Mouse (Mus musculus) testis, adult 2 months (tissue): Measurements from ENCODE around the gene Fancg.
A peak's percentile ranks its signal among the peaks of the same experiment; 100 is the strongest.

Experiments used
- CTCF ChIP-seq: fragments of 200-500 bp; IDR thresholded peaks from 2 replicates; pipeline ENCODE4 v1.5.1; 2012; ENCODE audit warnings: low read depth, mild to moderate bottlenecking, inconsistent platforms, low read length, moderate library complexity; ENCODE audit not compliant: control insufficient read depth, insufficient read depth, insufficient replicate concordance
- POLR2A ChIP-seq: fragments of 200-500 bp; IDR thresholded peaks from 2 replicates; pipeline ENCODE4 v1.6.1; 2012; ENCODE audit warnings: low read depth, mild to moderate bottlenecking, inconsistent platforms, low read length, moderate library complexity; ENCODE audit not compliant: control insufficient read depth

DNA sequence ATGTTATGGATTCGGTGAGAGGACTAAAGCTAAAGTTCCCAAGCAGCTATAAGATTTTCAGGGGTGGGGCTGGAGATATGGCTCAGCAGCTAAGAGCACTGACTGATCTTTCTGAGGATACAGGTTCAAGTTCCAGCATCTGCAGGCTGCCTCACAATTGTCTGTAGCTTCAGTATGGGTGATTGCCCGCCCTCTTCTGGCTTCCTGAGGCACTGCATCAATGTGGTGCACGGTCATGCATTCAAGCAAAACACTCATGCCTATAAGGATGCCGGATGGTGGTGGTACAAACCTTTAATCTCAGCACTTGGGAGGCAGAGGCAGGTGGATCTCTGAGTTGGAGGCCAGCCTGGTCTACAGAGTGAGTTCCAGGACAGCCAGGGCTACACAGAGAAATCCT lies 48.7 kb downstream of the Fancg start:
- TF ChIP-seq CTCF, result peak; percentile 58; the same call in 1 of the 2 replicates
- TF ChIP-seq POLR2A, result no peak
